ENCODE assay signal across 20 mouse cellular contexts in genomic region chr3:33990921-33991320, GRCm38 (mm10). TPM values are rescaled to one million over a fixed set of nuclear protein-coding genes. Genes with fewer than 3 reads are reported as not detected.
DNase-seq lines count a peak whose midpoint lies in the region; ATAC-seq and TF ChIP-seq lines count a peak whose summit lies in the region.
"Had no signal": no experiment of that assay in that cellular context is flagged by ENCODE, and none has a peak within 500 bp of the region (broad histone marks: within the 10 kb centered on the region; RNA-seq: fewer than 3 reads in every experiment).

No protein-coding gene starts in this region.

- peak; percentile 35 for DNase-seq in embryonic facial prominence, embryonic 14.5 days (ENCODE audit: low spot score)
- no peak for DNase-seq in embryonic facial prominence, embryonic 10.5 days (ENCODE audit: low spot score)
- no peak for DNase-seq in heart, postnatal 4 days
- peak; percentile 77 for DNase-seq in gastrocnemius, adult 2 months
- peak; percentile 90 for DNase-seq in skeletal muscle tissue, adult 2 months (ENCODE audit: low read depth, low spot score)
- no peak for DNase-seq in layer of hippocampus, adult 9-10 months (ENCODE audit: low spot score)
- no peak for DNase-seq in hindbrain, embryonic 14.5 days (ENCODE audit: low spot score)
- DNase-seq: adrenal gland, postnatal 25 days; cerebellum, adult 9-10 months; embryo, embryonic 11 days; kidney, adult 9 months; kidney, postnatal 4 days; liver, postnatal 0 days; right cerebral cortex, postnatal 14 days; thymus, postnatal 25 days had no signal

- H3K4me2 ChIP-seq in embryonic facial prominence, embryonic 14.5 days (ENCODE audit: low read depth, low read length) = no peak overlapping the region
- H3K4me2 ChIP-seq in heart, embryonic 15.5 days = no peak overlapping the region
- no peak overlapping the region for H3K4me2 ChIP-seq in hindbrain, embryonic 14.5 days (replicated peaks)
- H3K4me2 ChIP-seq: limb, embryonic 15.5 days; neural tube, embryonic 12.5 days had no signal

- TF ChIP-seq CTCF in gastrocnemius, adult 2 months (IDR thresholded peaks at IDR 0.05) = no peak

- H3K9ac ChIP-seq in embryonic facial prominence, embryonic 14.5 days (ENCODE audit: low read depth, low read length) = no peak overlapping the region
- no peak overlapping the region for H3K9ac ChIP-seq in heart, embryonic 15.5 days
- H3K9ac ChIP-seq in hindbrain, embryonic 14.5 days = no peak overlapping the region
- H3K9ac ChIP-seq: limb, embryonic 15.5 days; liver, postnatal 0 days; neural tube, embryonic 12.5 days had no signal

- intact Hi-C loops in gastrocnemius, adult 2 months (cut with DNase I) = loop anchor here (1.0 to 5.0 kb wide), 2 partner anchors 29 to 46 kb away; no protein-coding TSS in a partner anchor

- no peaks in the 10 kb centered on the region for H3K4me1 ChIP-seq in embryonic facial prominence, embryonic 14.5 days (ENCODE audit: control insufficient read depth, insufficient read depth, low read length)
- no peaks in the 10 kb centered on the region for H3K4me1 ChIP-seq in embryonic facial prominence, embryonic 10.5 days
- peaks cover 30% of the 10 kb centered on the region for H3K4me1 ChIP-seq in heart, embryonic 15.5 days (replicated peaks)
- no peaks in the 10 kb centered on the region for H3K4me1 ChIP-seq in hindbrain, embryonic 14.5 days (replicated peaks; ENCODE audit: control insufficient read depth, insufficient read depth, low read length)
- H3K4me1 ChIP-seq: limb, embryonic 15.5 days had no signal

- no peaks in the 10 kb centered on the region for H3K9me3 ChIP-seq in embryonic facial prominence, embryonic 14.5 days (ENCODE audit: control insufficient read depth, low read length)
- no peaks in the 10 kb centered on the region for H3K9me3 ChIP-seq in embryonic facial prominence, embryonic 10.5 days
- H3K9me3 ChIP-seq in heart, embryonic 15.5 days (replicated peaks) = no peaks in the 10 kb centered on the region
- no peaks in the 10 kb centered on the region for H3K9me3 ChIP-seq in hindbrain, embryonic 14.5 days (ENCODE audit: control insufficient read depth, low read length)
- H3K9me3 ChIP-seq: limb, embryonic 15.5 days; neural tube, embryonic 12.5 days had no signal

- no peak for ATAC-seq in embryonic facial prominence, embryonic 14.5 days (ENCODE audit: low read depth)
- ATAC-seq in heart, embryonic 15.5 days (replicated peaks; ENCODE audit: insufficient number of reproducible peaks, insufficient read depth, low FRiP score, low read depth) = no peak
- no peak for ATAC-seq in hindbrain, embryonic 14.5 days (ENCODE audit: low FRiP score)
- ATAC-seq: CD4-positive, CD25-positive, alpha-beta regulatory T cell, adult 4 months; forebrain, embryonic 14.5 days; liver, postnatal 0 days had no signal

- H3K27ac ChIP-seq in embryonic facial prominence, embryonic 14.5 days (replicated peaks; ENCODE audit: low read depth, low read length) = no peak overlapping the region
- no peak overlapping the region for H3K27ac ChIP-seq in embryonic facial prominence, embryonic 10.5 days (replicated peaks)
- peak overlapping the region; percentile 94 for H3K27ac ChIP-seq in heart, embryonic 15.5 days
- peak overlapping the region; percentile 92 for H3K27ac ChIP-seq in gastrocnemius, adult 2 months
- no peak overlapping the region for H3K27ac ChIP-seq in hindbrain, embryonic 14.5 days
- H3K27ac ChIP-seq: limb, embryonic 15.5 days; neural tube, embryonic 12.5 days had no signal

- 63% methylated on average over 8 of the region's 8 CpGs for WGBS in embryonic facial prominence, embryonic 14.5 days
- 73% methylated on average over 8 of the region's 8 CpGs for WGBS in embryonic facial prominence, embryonic 10.5 days
- WGBS in heart, embryonic 15.5 days = 41% methylated on average over 8 of the region's 8 CpGs
- WGBS in hindbrain, embryonic 14.5 days = 67% methylated on average over 8 of the region's 8 CpGs

- no peak overlapping the region for H3K4me3 ChIP-seq in embryonic facial prominence, embryonic 14.5 days (ENCODE audit: low read depth, low read length)
- H3K4me3 ChIP-seq in embryonic facial prominence, embryonic 10.5 days = no peak overlapping the region
- H3K4me3 ChIP-seq in heart, embryonic 15.5 days = no peak overlapping the region
- peak overlapping the region; percentile 67 for H3K4me3 ChIP-seq in gastrocnemius, adult 2 months
- no peak overlapping the region for H3K4me3 ChIP-seq in hindbrain, embryonic 14.5 days (replicated peaks; ENCODE audit: low read length)
- H3K4me3 ChIP-seq: limb, embryonic 15.5 days; neural tube, embryonic 12.5 days had no signal

- no peaks in the 10 kb centered on the region for H3K27me3 ChIP-seq in embryonic facial prominence, embryonic 14.5 days (replicated peaks; ENCODE audit: control insufficient read depth, insufficient read depth, low read length)
- no peaks in the 10 kb centered on the region for H3K27me3 ChIP-seq in embryonic facial prominence, embryonic 10.5 days (replicated peaks; ENCODE audit: low read depth, poor library complexity, severe bottlenecking)
- no peaks in the 10 kb centered on the region for H3K27me3 ChIP-seq in heart, embryonic 15.5 days
- no peaks in the 10 kb centered on the region for H3K27me3 ChIP-seq in hindbrain, embryonic 14.5 days (ENCODE audit: control insufficient read depth, insufficient read depth, low read length)
- H3K27me3 ChIP-seq: limb, embryonic 15.5 days; neural tube, embryonic 12.5 days had no signal

- H3K36me3 ChIP-seq in embryonic facial prominence, embryonic 14.5 days (ENCODE audit: control insufficient read depth, insufficient read depth, low read length) = no peaks in the 10 kb centered on the region
- no peaks in the 10 kb centered on the region for H3K36me3 ChIP-seq in embryonic facial prominence, embryonic 10.5 days (replicated peaks)
- H3K36me3 ChIP-seq in heart, embryonic 15.5 days = no peaks in the 10 kb centered on the region
- no peaks in the 10 kb centered on the region for H3K36me3 ChIP-seq in hindbrain, embryonic 14.5 days (replicated peaks; ENCODE audit: control insufficient read depth, insufficient read depth)
- H3K36me3 ChIP-seq: limb, embryonic 15.5 days; neural tube, embryonic 12.5 days had no signal

RNA-seq across cellular contexts. Expression of gene Fxr1, which starts 28.8 kb away (rescaled TPM):
- polyA plus RNA-seq in embryonic facial prominence, embryonic 14.5 days (2014; fragmentation: Nextera tagmentation; extraction: Ambion mirVana) = 78.8 and 82.4 TPM in 2 replicates
- polyA plus RNA-seq in embryonic facial prominence, embryonic 10.5 days (2016; fragmentation: Nextera tagmentation; extraction: Ambion mirVana) = 57.8 and 60.5 TPM in 2 replicates
- 64.5 and 67.8 TPM in 2 replicates for polyA plus RNA-seq in heart, embryonic 15.5 days (2015; fragmentation: Nextera tagmentation; extraction: Ambion mirVana)
- 100 to 1,000 TPM; 161 to 166 TPM for total RNA-seq in heart, postnatal 4 days (2021)
- 100 to 1,000 TPM; 397 to 430 TPM for total RNA-seq in gastrocnemius, adult 2 months (2021)
- 37.4 and 40.5 TPM in 2 replicates for polyA plus RNA-seq in hindbrain, embryonic 14.5 days (2014; fragmentation: Nextera tagmentation; extraction: Ambion mirVana)

Comparison
In these comparisons a context has a peak if more than half of its experiments do, and no peak if none do; other contexts are left out.
1. DNase-seq: peak in embryonic facial prominence, embryonic 14.5 days (single experiment), gastrocnemius, adult 2 months (single experiment) and skeletal muscle tissue, adult 2 months (single experiment); none in embryonic facial prominence, embryonic 10.5 days (single experiment), heart, postnatal 4 days (single experiment), layer of hippocampus, adult 9-10 months (single experiment) and hindbrain, embryonic 14.5 days (single experiment).
2. H3K27ac ChIP-seq: peak in heart, embryonic 15.5 days (single experiment) and gastrocnemius, adult 2 months (single experiment); none in embryonic facial prominence, embryonic 14.5 days (single experiment), embryonic facial prominence, embryonic 10.5 days (single experiment) and hindbrain, embryonic 14.5 days (single experiment).